Mouse (Mus musculus): Measurements from ENCODE around the gene Dctpp1. TPM values are rescaled to one million over a fixed set of nuclear protein-coding genes. Genes with fewer than 3 reads are reported as not detected.

Dctpp1 gene
- polyA plus RNA-seq, 1 experiment from 2014 or later = 197 TPM

GRCm38 (mm10) chr7:127273925-127274789 lies 13.6 kb upstream of the Dctpp1 start, which contains the start of gene Sephs2:
Sephs2 (minus strand) TSS chr7:127274055.
- Histone ChIP-seq H3K36me3 (ENCODE audit: control insufficient read depth, insufficient read depth, low read length) (peaks cover 7% of the 10 kb centered on the region), H3K9me3 (replicated peaks; ENCODE audit: control insufficient read depth, low read length) (no peaks in the 10 kb centered on the region), H3K27ac (ENCODE audit: low read depth, low read length) (peak within 1 kb of the TSS; percentile 79), H3K27me3 (ENCODE audit: control insufficient read depth, insufficient read depth, low read length) (no peaks in the 10 kb centered on the region), H3K4me2 (peak within 1 kb of the TSS; percentile 72), H3K4me1 (ENCODE audit: control insufficient read depth, insufficient read depth, low read length) (peaks cover 11% of the 10 kb centered on the region), H3K9ac (ENCODE audit: low read depth, low read length) (peak within 1 kb of the TSS; percentile 92), H3K4me3 (ENCODE audit: low read depth, low read length) (peak within 1 kb of the TSS; percentile 81)
- WGBS (ENCODE audit: insufficient replicate concordance) = 3% methylated on average over 39 of the region's 39 CpGs
- peak; percentile 90 for ATAC-seq (replicated peaks; ENCODE audit: insufficient number of reproducible peaks, low FRiP score, low TSS enrichment)

DNA sequence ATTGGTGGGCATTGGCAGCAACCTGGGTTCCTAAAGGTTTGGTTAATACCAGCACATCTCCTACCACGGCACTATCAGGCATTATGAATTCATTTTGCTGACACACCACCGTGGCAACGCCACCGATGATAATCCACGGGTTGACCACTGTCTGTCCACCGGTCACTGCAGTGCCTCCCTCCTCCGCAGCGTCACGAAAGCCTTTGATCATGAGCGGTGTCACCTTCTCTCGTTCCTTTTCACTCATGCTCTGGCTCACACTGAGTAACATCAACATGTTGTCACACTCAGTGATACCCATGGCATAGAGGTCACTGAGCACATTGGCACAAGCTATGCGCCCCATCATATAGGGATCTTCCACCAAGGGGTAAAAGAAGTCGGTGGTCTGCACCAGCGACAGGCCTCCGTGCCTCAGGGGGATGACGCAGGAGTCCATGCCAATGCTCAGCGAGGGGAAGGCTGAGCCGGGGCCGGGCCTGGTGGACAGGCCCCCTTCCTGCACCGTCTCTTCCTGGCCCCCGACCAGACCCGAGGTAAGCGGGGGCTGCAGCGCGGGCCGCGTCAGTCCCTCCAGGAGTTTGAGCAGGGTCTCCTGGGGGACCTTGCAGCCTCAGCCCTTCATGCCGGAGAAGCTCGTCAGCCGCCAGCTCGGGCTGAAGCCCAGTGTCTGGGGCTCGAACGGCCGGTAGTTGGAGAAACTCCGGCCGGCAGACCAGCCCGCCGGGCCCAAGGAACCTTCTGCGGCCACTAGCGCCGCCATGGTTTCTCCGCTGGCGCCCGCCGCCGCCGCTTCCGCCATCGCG lies 12.8 kb upstream of the Dctpp1 start:
- H3K27me3 ChIP-seq (ENCODE audit: control insufficient read depth, insufficient read depth, low read length) = no peaks in the 10 kb centered on the region
- peaks cover 7% of the 10 kb centered on the region for H3K36me3 ChIP-seq (ENCODE audit: control insufficient read depth, insufficient read depth, low read length)
- peak; percentile 44 for ATAC-seq (replicated peaks; ENCODE audit: insufficient number of reproducible peaks, low FRiP score, low TSS enrichment)
- H3K9me3 ChIP-seq (replicated peaks; ENCODE audit: control insufficient read depth, low read length) = no peaks in the 10 kb centered on the region; the same call in 1 of the 2 replicates
- H3K4me3 ChIP-seq (ENCODE audit: low read depth, low read length) = peak overlapping the region; percentile 81
- peak overlapping the region; percentile 79 for H3K27ac ChIP-seq (ENCODE audit: low read depth, low read length)
- H3K4me2 ChIP-seq = peak overlapping the region; percentile 72
- peaks cover 11% of the 10 kb centered on the region for H3K4me1 ChIP-seq (ENCODE audit: control insufficient read depth, insufficient read depth, low read length)
- 12% methylated on average over 50 of the region's 50 CpGs for WGBS (ENCODE audit: insufficient replicate concordance)
- H3K9ac ChIP-seq (ENCODE audit: low read depth, low read length) = peak overlapping the region; percentile 92

DNA sequence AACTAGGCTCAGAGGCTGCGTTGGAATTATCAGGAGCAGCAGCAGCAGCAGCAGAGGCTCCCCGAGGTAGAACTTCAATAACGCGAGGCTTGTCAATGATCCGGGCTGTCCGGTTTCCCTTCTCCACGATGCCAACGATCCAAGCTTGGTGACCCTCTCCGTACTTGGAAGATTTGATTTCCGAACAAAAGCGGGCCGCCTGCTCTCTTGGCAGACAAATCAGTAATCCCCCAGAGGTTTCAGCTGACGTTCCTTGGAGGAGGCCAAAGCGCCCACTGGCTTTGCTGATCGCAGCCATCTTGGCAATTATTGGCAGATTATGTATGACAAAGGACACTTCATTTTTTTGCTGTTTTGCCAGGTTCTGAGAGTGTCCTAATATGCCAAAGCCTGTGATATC lies 12.1 kb upstream of the Dctpp1 start:
- H3K9me3 ChIP-seq (replicated peaks; ENCODE audit: control insufficient read depth, low read length) = no peaks in the 10 kb centered on the region; the same call in 1 of the 2 replicates
- no peak for ATAC-seq (replicated peaks; ENCODE audit: insufficient number of reproducible peaks, low FRiP score, low TSS enrichment)
- no peaks in the 10 kb centered on the region for H3K27me3 ChIP-seq (ENCODE audit: control insufficient read depth, insufficient read depth, low read length)
- H3K4me2 ChIP-seq = peak overlapping the region; percentile 72
- no peak overlapping the region for H3K27ac ChIP-seq (ENCODE audit: low read depth, low read length)
- 93% methylated on average over 15 of the region's 15 CpGs for WGBS (ENCODE audit: insufficient replicate concordance)
- peaks cover 11% of the 10 kb centered on the region for H3K4me1 ChIP-seq (ENCODE audit: control insufficient read depth, insufficient read depth, low read length)
- peak overlapping the region; percentile 81; the same call in 1 of the 2 replicates for H3K4me3 ChIP-seq (ENCODE audit: low read depth, low read length)
- H3K9ac ChIP-seq (ENCODE audit: low read depth, low read length) = no peak overlapping the region
- H3K36me3 ChIP-seq (ENCODE audit: control insufficient read depth, insufficient read depth, low read length) = peaks cover 7% of the 10 kb centered on the region

DNA sequence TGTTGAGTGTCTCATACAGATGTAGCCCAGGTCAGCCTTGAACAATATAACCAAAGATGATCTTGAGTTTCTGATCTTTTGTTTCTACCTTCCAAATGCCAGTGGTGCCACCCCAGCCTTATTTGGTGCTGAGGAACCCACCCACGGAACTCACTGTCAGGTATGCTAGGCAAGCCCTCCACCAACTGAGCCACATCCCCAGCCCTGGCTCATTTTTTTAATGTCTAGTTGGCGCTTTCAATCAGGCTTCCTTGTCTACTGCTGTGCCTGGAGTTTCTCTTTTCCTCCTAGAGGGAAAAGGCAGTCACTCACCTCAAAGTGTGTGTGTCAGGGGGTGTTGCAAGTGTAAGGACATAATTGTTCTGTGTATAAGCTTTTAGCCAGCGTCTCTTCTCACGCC lies 10.6 kb upstream of the Dctpp1 start:
- H3K4me1 ChIP-seq (ENCODE audit: control insufficient read depth, insufficient read depth, low read length) = peaks cover 11% of the 10 kb centered on the region
- H3K27ac ChIP-seq (ENCODE audit: low read depth, low read length) = no peak overlapping the region
- no peak overlapping the region for H3K4me2 ChIP-seq
- no peak for ATAC-seq (replicated peaks; ENCODE audit: insufficient number of reproducible peaks, low FRiP score, low TSS enrichment)
- no peaks in the 10 kb centered on the region for H3K27me3 ChIP-seq (ENCODE audit: control insufficient read depth, insufficient read depth, low read length)
- H3K36me3 ChIP-seq (ENCODE audit: control insufficient read depth, insufficient read depth, low read length) = peaks cover 7% of the 10 kb centered on the region
- H3K4me3 ChIP-seq (ENCODE audit: low read depth, low read length) = no peak overlapping the region
- no peak overlapping the region for H3K9ac ChIP-seq (ENCODE audit: low read depth, low read length)
- H3K9me3 ChIP-seq (replicated peaks; ENCODE audit: control insufficient read depth, low read length) = no peaks in the 10 kb centered on the region; the same call in 1 of the 2 replicates
- 89% methylated on average over 4 of the region's 4 CpGs for WGBS (ENCODE audit: insufficient replicate concordance)

- Histone ChIP-seq H3K27ac (ENCODE audit: low read depth, low read length) (no peak overlapping the region), H3K9ac (ENCODE audit: low read depth, low read length) (no peak overlapping the region), H3K9me3 (replicated peaks; ENCODE audit: control insufficient read depth, low read length) (no peaks in the 10 kb centered on the region; the same call in 1 of the 2 replicates), H3K4me2 (no peak overlapping the region), H3K4me3 (ENCODE audit: low read depth, low read length) (no peak overlapping the region), H3K4me1 (ENCODE audit: control insufficient read depth, insufficient read depth, low read length) (peaks cover 11% of the 10 kb centered on the region), H3K36me3 (ENCODE audit: control insufficient read depth, insufficient read depth, low read length) (peaks cover 7% of the 10 kb centered on the region), H3K27me3 (ENCODE audit: control insufficient read depth, insufficient read depth, low read length) (no peaks in the 10 kb centered on the region)
- WGBS (ENCODE audit: insufficient replicate concordance) = 89% methylated on average over 5 of the region's 5 CpGs
- ATAC-seq (replicated peaks; ENCODE audit: insufficient number of reproducible peaks, low FRiP score, low TSS enrichment) = no peak
Observed at GRCm38 (mm10) chr7:127270666-127271065, 10.2 kb upstream of the Dctpp1 start.

DNA sequence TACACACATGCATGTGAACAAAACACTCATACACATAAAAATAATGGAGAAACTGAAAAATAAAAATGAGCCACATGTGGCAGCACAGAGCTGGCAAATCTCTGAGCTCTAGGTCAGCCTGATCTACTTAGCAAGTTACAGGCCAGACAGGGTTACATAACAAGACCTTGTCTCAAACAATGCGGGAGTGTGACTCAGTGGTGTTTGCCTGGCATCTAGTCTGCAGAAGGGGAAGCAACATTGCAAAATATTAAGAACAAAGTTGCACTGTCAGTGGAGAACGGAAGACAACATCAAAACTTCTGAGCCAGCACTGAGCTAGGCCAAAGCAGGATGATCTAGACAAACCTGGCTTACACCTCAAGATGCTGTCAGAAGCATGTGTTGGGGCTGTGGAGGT lies 9.7 kb upstream of the Dctpp1 start:
- H3K27me3 ChIP-seq (ENCODE audit: control insufficient read depth, insufficient read depth, low read length) = no peaks in the 10 kb centered on the region
- H3K27ac ChIP-seq (ENCODE audit: low read depth, low read length) = no peak overlapping the region
- no peaks in the 10 kb centered on the region; the same call in 1 of the 2 replicates for H3K9me3 ChIP-seq (replicated peaks; ENCODE audit: control insufficient read depth, low read length)
- H3K36me3 ChIP-seq (ENCODE audit: control insufficient read depth, insufficient read depth, low read length) = peaks cover 7% of the 10 kb centered on the region
- WGBS (ENCODE audit: insufficient replicate concordance) = 84% methylated on average over 2 of the region's 2 CpGs
- no peak for ATAC-seq (replicated peaks; ENCODE audit: insufficient number of reproducible peaks, low FRiP score, low TSS enrichment)
- H3K4me2 ChIP-seq = no peak overlapping the region
- H3K4me1 ChIP-seq (ENCODE audit: control insufficient read depth, insufficient read depth, low read length) = peaks cover 11% of the 10 kb centered on the region
- H3K4me3 ChIP-seq (ENCODE audit: low read depth, low read length) = no peak overlapping the region
- H3K9ac ChIP-seq (ENCODE audit: low read depth, low read length) = no peak overlapping the region

DNA sequence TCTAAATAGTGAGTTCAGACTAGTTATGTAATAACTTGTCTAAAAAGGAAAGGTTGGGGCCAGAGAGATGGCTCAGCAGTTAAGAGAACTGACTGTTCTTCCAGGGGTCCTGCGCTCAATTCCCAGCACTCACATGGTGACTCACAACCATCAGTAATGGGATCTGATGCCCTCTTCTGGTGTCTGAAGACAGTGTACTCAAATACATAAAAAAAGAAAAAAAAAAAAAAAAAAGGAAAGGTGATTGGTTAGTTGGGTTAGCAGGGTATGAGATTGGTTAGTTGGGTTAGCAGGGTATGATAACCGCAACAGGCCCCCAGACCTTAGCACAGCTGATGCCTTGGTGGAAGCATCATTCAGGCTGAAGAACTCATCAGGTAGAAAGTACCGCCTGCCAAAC lies 3.0 kb upstream of the Dctpp1 start:
- Histone ChIP-seq H3K27me3 (ENCODE audit: control insufficient read depth, insufficient read depth, low read length) (no peaks in the 10 kb centered on the region), H3K4me2 (no peak overlapping the region), H3K27ac (ENCODE audit: low read depth, low read length) (no peak overlapping the region), H3K9ac (ENCODE audit: low read depth, low read length) (no peak overlapping the region), H3K4me3 (ENCODE audit: low read depth, low read length) (no peak overlapping the region), H3K4me1 (ENCODE audit: control insufficient read depth, insufficient read depth, low read length) (peaks cover 7% of the 10 kb centered on the region; the same call in 1 of the 2 replicates), H3K9me3 (replicated peaks; ENCODE audit: control insufficient read depth, low read length) (no peaks in the 10 kb centered on the region; the same call in 1 of the 2 replicates), H3K36me3 (ENCODE audit: control insufficient read depth, insufficient read depth, low read length) (no peaks in the 10 kb centered on the region)
- WGBS (ENCODE audit: insufficient replicate concordance) = 88% methylated on average over 3 of the region's 3 CpGs
- ATAC-seq (replicated peaks; ENCODE audit: insufficient number of reproducible peaks, low FRiP score, low TSS enrichment) = no peak

GRCm38 (mm10) chr7:127262218-127262961 lies 1.9 kb upstream of the Dctpp1 start:
- Histone ChIP-seq H3K36me3 (ENCODE audit: control insufficient read depth, insufficient read depth, low read length) (no peaks in the 10 kb centered on the region), H3K9me3 (replicated peaks; ENCODE audit: control insufficient read depth, low read length) (no peaks in the 10 kb centered on the region), H3K4me2 (no peak overlapping the region), H3K27me3 (ENCODE audit: control insufficient read depth, insufficient read depth, low read length) (no peaks in the 10 kb centered on the region), H3K27ac (ENCODE audit: low read depth, low read length) (no peak overlapping the region), H3K4me3 (ENCODE audit: low read depth, low read length) (no peak overlapping the region), H3K9ac (ENCODE audit: low read depth, low read length) (no peak overlapping the region), H3K4me1 (ENCODE audit: control insufficient read depth, insufficient read depth, low read length) (peaks cover 7% of the 10 kb centered on the region; the same call in 1 of the 2 replicates)
- WGBS (ENCODE audit: insufficient replicate concordance) = 76% methylated on average over 10 of the region's 10 CpGs
- no peak for ATAC-seq (replicated peaks; ENCODE audit: insufficient number of reproducible peaks, low FRiP score, low TSS enrichment)
